9 mouse cellular contexts compared by ENCODE assay signal in the genomic region with DNA sequence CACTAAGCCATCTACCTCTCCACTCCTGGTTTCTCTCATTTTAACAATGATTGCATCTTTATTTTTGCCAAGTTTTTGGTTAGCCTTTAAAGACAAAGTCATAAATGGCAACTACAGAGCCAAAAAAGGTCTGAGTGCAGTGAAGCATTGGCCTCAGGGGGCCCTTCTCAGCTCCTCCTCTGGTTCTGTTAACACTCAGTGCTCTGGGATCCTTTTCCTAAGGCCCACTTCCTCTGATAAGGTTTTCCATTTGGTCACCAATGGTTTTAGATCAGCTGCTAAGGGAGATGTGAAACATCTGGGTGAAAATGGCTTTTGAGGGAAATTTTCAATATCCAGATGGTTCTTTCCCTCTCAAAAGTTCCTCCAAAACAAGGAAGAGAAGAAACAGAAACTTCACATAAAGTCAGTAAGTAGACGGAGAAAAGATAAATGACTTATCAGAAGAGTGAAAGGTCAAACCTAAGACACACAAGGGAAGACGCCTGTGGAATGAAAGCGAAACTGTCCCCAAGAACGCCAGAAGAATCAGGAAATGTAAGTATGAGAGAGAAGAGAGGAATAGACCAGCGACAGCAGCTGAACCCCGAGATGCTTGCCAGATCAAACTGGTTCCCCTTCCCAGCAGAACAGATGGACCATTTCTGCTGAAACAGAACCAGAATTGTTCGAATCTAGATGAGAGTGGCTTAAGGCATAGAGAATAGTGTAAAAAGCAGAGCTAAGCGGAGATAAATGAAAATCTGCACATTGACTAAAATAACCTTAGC.
DNase-seq lines count a peak whose midpoint lies in the region; ATAC-seq and TF ChIP-seq lines count a peak whose summit lies in the region.
"Had no signal": no experiment of that assay in that cellular context is flagged by ENCODE, and none has a peak within 500 bp of the region (broad histone marks: within the 10 kb centered on the region; RNA-seq: fewer than 3 reads in every experiment).

No protein-coding gene starts in this region.

- DNase-seq in kidney, adult 2 months = peak; percentile 19
- DNase-seq in kidney, adult 18-20 months = no peak
- peak; percentile 55 for DNase-seq in layer of hippocampus, adult 9-11 months
- DNase-seq in hindbrain, embryonic 10.5 days (ENCODE audit: low spot score) = no peak
- DNase-seq in left cerebral cortex, adult 18-20 months (ENCODE audit: low spot score in 2 of 2) = no peak
- DNase-seq in thymus, postnatal 10 days (ENCODE audit: low spot score in 2 of 2) = no peak

- no peaks in the 10 kb centered on the region for H3K27me3 ChIP-seq in kidney, adult 2 months (replicated peaks; ENCODE audit: control insufficient read depth, insufficient read depth, low read length)
- no peaks in the 10 kb centered on the region for H3K27me3 ChIP-seq in heart, embryonic 16.5 days (ENCODE audit: control insufficient read depth, insufficient read depth, low read length)
- no peaks in the 10 kb centered on the region for H3K27me3 ChIP-seq in small intestine, adult 2 months (ENCODE audit: control insufficient read depth, insufficient read depth, low read length)
- no peaks in the 10 kb centered on the region for H3K27me3 ChIP-seq in hindbrain, embryonic 10.5 days (ENCODE audit: insufficient read depth, poor library complexity, severe bottlenecking)

- H3K4me1 ChIP-seq in kidney, adult 2 months (ENCODE audit: control insufficient read depth, insufficient read depth, low read length) = no peaks in the 10 kb centered on the region
- peaks cover 9% of the 10 kb centered on the region; the same call in 1 of the 2 replicates for H3K4me1 ChIP-seq in heart, embryonic 16.5 days (ENCODE audit: control insufficient read depth, insufficient read depth, low read length)
- H3K4me1 ChIP-seq in small intestine, adult 2 months (ENCODE audit: control insufficient read depth, insufficient read depth, insufficient read length, low read length) = peaks cover 10% of the 10 kb centered on the region; the same call in 1 of the 2 replicates
- H3K4me1 ChIP-seq in hindbrain, embryonic 10.5 days (replicated peaks) = no peaks in the 10 kb centered on the region

- peak overlapping the region; percentile 45 for H3K4me2 ChIP-seq in heart, embryonic 16.5 days (ENCODE audit: low read depth, low read length)
- H3K4me2 ChIP-seq: hindbrain, embryonic 14.5 days had no signal

- no peaks in the 10 kb centered on the region for H3K36me3 ChIP-seq in kidney, adult 2 months (ENCODE audit: control insufficient read depth, insufficient read depth, low read length)
- H3K36me3 ChIP-seq in heart, embryonic 16.5 days (ENCODE audit: control insufficient read depth, insufficient read depth) = no peaks in the 10 kb centered on the region
- H3K36me3 ChIP-seq in small intestine, adult 2 months (ENCODE audit: control insufficient read depth, insufficient read depth, low read length) = no peaks in the 10 kb centered on the region
- no peaks in the 10 kb centered on the region for H3K36me3 ChIP-seq in hindbrain, embryonic 10.5 days

- no peak for TF ChIP-seq CTCF in kidney, adult 2 months (conservative IDR thresholded peaks at IDR 0.05; ENCODE audit: insufficient read depth, insufficient read length, low read depth, low read length)
- no peak for TF ChIP-seq CTCF in small intestine, adult 2 months (IDR thresholded peaks at IDR 0.05; ENCODE audit: extremely low read depth, insufficient read length, insufficient replicate concordance, low read depth, low read length)

- no peak for TF ChIP-seq POLR2A in kidney, adult 2 months (IDR thresholded peaks at IDR 0.05; ENCODE audit: low read depth, low read length)
- TF ChIP-seq POLR2A in small intestine, adult 2 months (IDR thresholded peaks at IDR 0.05; ENCODE audit: low read depth, low read length) = no peak

- no peak overlapping the region for H3K4me3 ChIP-seq in kidney, adult 2 months (ENCODE audit: insufficient read depth, low read depth, low read length)
- H3K4me3 ChIP-seq in heart, embryonic 16.5 days (ENCODE audit: low read length) = peak overlapping the region; percentile 15
- H3K4me3 ChIP-seq in small intestine, adult 2 months (ENCODE audit: low read depth, low read length) = no peak overlapping the region; the same call in 1 of the 2 replicates
- no peak overlapping the region for H3K4me3 ChIP-seq in hindbrain, embryonic 10.5 days

- no peak overlapping the region for H3K9ac ChIP-seq in heart, embryonic 16.5 days (ENCODE audit: low read length)
- H3K9ac ChIP-seq: hindbrain, embryonic 14.5 days had no signal

- no peak for ATAC-seq in heart, embryonic 16.5 days (replicated peaks; ENCODE audit: extremely low read depth, insufficient read depth, low FRiP score)

- peak overlapping the region; percentile 48; the same call in 1 of the 2 replicates for H3K27ac ChIP-seq in kidney, adult 2 months (ENCODE audit: insufficient read depth, low read depth, low read length)
- H3K27ac ChIP-seq in heart, embryonic 16.5 days (ENCODE audit: low read length) = peak overlapping the region; percentile 57
- peak overlapping the region; percentile 93 for H3K27ac ChIP-seq in small intestine, adult 2 months (ENCODE audit: insufficient read depth, low read depth, low read length)
- no peak overlapping the region for H3K27ac ChIP-seq in hindbrain, embryonic 10.5 days
- H3K27ac ChIP-seq: hindbrain, embryonic 14.5 days had no signal

- H3K9me3 ChIP-seq in heart, embryonic 16.5 days (replicated peaks; ENCODE audit: control insufficient read depth, low read length) = no peaks in the 10 kb centered on the region
- H3K9me3 ChIP-seq in hindbrain, embryonic 10.5 days = no peaks in the 10 kb centered on the region

- 57% methylated on average over 8 of the region's 8 CpGs for WGBS in kidney, adult 2 months
- 33% methylated on average over 8 of the region's 8 CpGs for WGBS in heart, embryonic 16.5 days
- WGBS in small intestine, adult 2 months = 16% methylated on average over 8 of the region's 8 CpGs
- WGBS in hindbrain, embryonic 10.5 days = 86% methylated on average over 8 of the region's 8 CpGs

Comparison
In these comparisons a context has a peak if more than half of its experiments do, and no peak if none do; other contexts are left out.
1. DNase-seq: peak in kidney, adult 2 months (single experiment) and layer of hippocampus, adult 9-11 months (single experiment); none in kidney, adult 18-20 months (single experiment), hindbrain, embryonic 10.5 days (single experiment), left cerebral cortex, adult 18-20 months (0 of 2) and thymus, postnatal 10 days (0 of 2).